Mouse (Mus musculus): ENCODE data around the gene Olfr65. TPM values are rescaled to one million over a fixed set of nuclear protein-coding genes. Genes with fewer than 3 reads are reported as not detected.

Olfr65 gene
- total RNA-seq, 2 experiments from 2014 or later: not detected

Other genes starting within 250 kb of the Olfr65 start
- not detected for gene Olfr623, start 239.8 kb upstream of the Olfr65 start, total RNA-seq (2021)
- not detected for gene Olfr624, start 232.3 kb upstream of the Olfr65 start, total RNA-seq (2021)
- not detected for gene Olfr625-ps1, start 220.8 kb upstream of the Olfr65 start, total RNA-seq (2021)
- not detected for gene Olfr243, start 188.8 kb upstream of the Olfr65 start, total RNA-seq (2021)
- not detected for gene Olfr628, start 173.1 kb upstream of the Olfr65 start, total RNA-seq (2021)
- gene Olfr629, start 158.5 kb upstream of the Olfr65 start, total RNA-seq (2021): not detected
- gene Olfr630, start 146.2 kb upstream of the Olfr65 start, total RNA-seq (2021): not detected
- gene Olfr69, start 131.9 kb upstream of the Olfr65 start, total RNA-seq (2021): not detected
- gene Olfr68, start 123.8 kb upstream of the Olfr65 start, total RNA-seq (2021): not detected
- not detected for gene Olfr67, start 111.7 kb upstream of the Olfr65 start, total RNA-seq (2021)
- gene Hbb-bt, start 89.5 kb upstream of the Olfr65 start, total RNA-seq (2021): 10 to 100 TPM; 28.0 to 32.7 TPM
- gene Hbb-bs, start 75.4 kb upstream of the Olfr65 start, total RNA-seq (2021): 100 to 1,000 TPM; 317 to 407 TPM
- not detected for gene Hbb-bh2, start 63.0 kb upstream of the Olfr65 start, total RNA-seq (2021)
- gene Hbb-bh1, start 60.3 kb upstream of the Olfr65 start, total RNA-seq (2021): not detected
- not detected for gene Hbb-y, start 50.3 kb upstream of the Olfr65 start, total RNA-seq (2021)
- not detected for gene Olfr66, start 17.2 kb upstream of the Olfr65 start, total RNA-seq (2021)
- not detected for gene Olfr64, start 9.0 kb upstream of the Olfr65 start, total RNA-seq (2021)
- not detected for gene Olfr631, start 25.3 kb downstream of the Olfr65 start, total RNA-seq (2021)
- gene Olfr632, start 30.9 kb downstream of the Olfr65 start, total RNA-seq (2021): not detected
- not detected for gene Olfr633, start 41.0 kb downstream of the Olfr65 start, total RNA-seq (2021)
- gene Olfr635, start 67.7 kb downstream of the Olfr65 start, total RNA-seq (2021): not detected
- gene Olfr638, start 95.3 kb downstream of the Olfr65 start, total RNA-seq (2021): not detected
- gene Olfr639, start 113.8 kb downstream of the Olfr65 start, total RNA-seq (2021): under 1 TPM in 1 of 2 experiments, not detected in 1; 0.05 TPM
- not detected for gene Olfr640, start 122.1 kb downstream of the Olfr65 start, total RNA-seq (2021)
- not detected for gene Olfr641, start 132.0 kb downstream of the Olfr65 start, total RNA-seq (2021)
- not detected for gene Olfr642, start 149.2 kb downstream of the Olfr65 start, total RNA-seq (2021)
- not detected for gene 4930516K23Rik, start 158.0 kb downstream of the Olfr65 start, total RNA-seq (2021)
- gene Olfr644, start 168.4 kb downstream of the Olfr65 start, total RNA-seq (2021): not detected
- not detected for gene Olfr645, start 182.0 kb downstream of the Olfr65 start, total RNA-seq (2021)
- gene Olfr646, start 201.4 kb downstream of the Olfr65 start, total RNA-seq (2021): not detected
- not detected for gene Ubqln5, start 226.3 kb downstream of the Olfr65 start, total RNA-seq (2021)
- not detected for gene Olfr643, start 233.9 kb downstream of the Olfr65 start, total RNA-seq (2021)
- not detected for gene Ubqln3, start 239.8 kb downstream of the Olfr65 start, total RNA-seq (2021)
- gene Ubqlnl, start 247.1 kb downstream of the Olfr65 start, total RNA-seq (2021): not detected